Comparison of ENCODE assay signal across 8 mouse cellular contexts in genomic region chr3:54989358-54989757, GRCm38 (mm10).
DNase-seq lines count a peak whose midpoint lies in the region; ATAC-seq lines count a peak whose summit lies in the region.
"Had no signal": no experiment of that assay in that cellular context is flagged by ENCODE, and none has a peak within 500 bp of the region (broad histone marks: within the 10 kb centered on the region; RNA-seq: fewer than 3 reads in every experiment).

No protein-coding gene starts in this region.

- no peak overlapping the region for H3K27ac ChIP-seq in heart, embryonic 15.5 days
- H3K27ac ChIP-seq: liver, embryonic 14.5 days had no signal

- no peaks in the 10 kb centered on the region for H3K36me3 ChIP-seq in heart, embryonic 15.5 days

- 0 out of 2 replicates have a peak, but pooled peaks cover 6% of the 10 kb centered on the region for H3K4me1 ChIP-seq in heart, embryonic 15.5 days (replicated peaks)

- no peaks in the 10 kb centered on the region for H3K27me3 ChIP-seq in heart, embryonic 15.5 days

- no peaks in the 10 kb centered on the region for H3K9me3 ChIP-seq in heart, embryonic 15.5 days (replicated peaks)

- no peak overlapping the region for H3K4me3 ChIP-seq in heart, embryonic 15.5 days

- WGBS in heart, embryonic 15.5 days, result 37% methylated on average over 8 of the region's 8 CpGs

- peak; percentile 39; the same call in 1 of the 2 replicates for ATAC-seq in heart, embryonic 15.5 days (replicated peaks; ENCODE audit: insufficient number of reproducible peaks, insufficient read depth, low FRiP score, low read depth)
- no peak for ATAC-seq in megakaryocyte progenitor cell, adult 5-6 weeks (replicated peaks; ENCODE audit: poor library complexity)

- no peak overlapping the region for H3K4me2 ChIP-seq in heart, embryonic 15.5 days

- peak; percentile 53 for DNase-seq in layer of hippocampus, adult 11-12 months (ENCODE audit: low spot score)
- DNase-seq in layer of hippocampus, adult 9-10 months (ENCODE audit: low spot score), result no peak
- peak; percentile 71 for DNase-seq in brain, adult 2 months (ENCODE audit: low read depth, low spot score)
- peak; percentile 22 for DNase-seq in left cerebral cortex, adult 11 months (ENCODE audit: low spot score)
- DNase-seq in right cerebral cortex, postnatal 10 days (ENCODE audit: low spot score in 2 of 2), result peak; percentile 83 to 85

- no peak overlapping the region for H3K9ac ChIP-seq in heart, embryonic 15.5 days
- H3K9ac ChIP-seq: liver, embryonic 14.5 days had no signal
